Mouse (Mus musculus) cortical plate, adult 2 months (tissue): ENCODE results near the gene Olfr803.

Source experiments
- CTCF ChIP-seq: fragments of 200-500 bp; IDR thresholded peaks from 2 replicates; pipeline ENCODE4 v1.5.1; 2011; ENCODE audit warnings: mild to moderate bottlenecking, control low read depth, low read length; ENCODE audit not compliant: insufficient read depth; ENCODE audit errors: extremely low read depth
- POLR2A ChIP-seq: fragments of 200-500 bp; IDR thresholded peaks from 2 replicates; pipeline ENCODE4 v1.6.1; 2011; ENCODE audit warnings: mild to moderate bottlenecking, low read length, control low read depth; ENCODE audit not compliant: insufficient read depth; ENCODE audit errors: extremely low read depth

DNA sequence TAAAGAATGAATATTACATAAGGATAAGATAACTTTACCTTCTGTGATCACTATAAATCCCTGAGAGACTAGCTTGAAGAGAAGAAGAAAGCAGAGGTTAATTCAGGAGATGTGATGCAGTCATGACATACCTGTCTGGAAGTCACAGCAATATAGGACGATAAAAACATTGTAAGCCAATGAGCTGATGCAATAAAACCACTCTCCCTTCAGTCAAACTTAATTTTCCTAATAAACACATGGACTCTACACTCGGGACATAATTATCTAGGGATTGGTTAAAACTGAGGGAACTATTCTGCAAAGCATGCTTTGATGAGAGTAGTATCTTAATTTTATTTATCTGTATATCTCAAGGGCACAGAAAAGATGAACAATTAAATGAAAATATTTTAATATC, at the start of gene Olfr803:
- no peak for TF ChIP-seq POLR2A
- TF ChIP-seq CTCF, result no peak
